Mouse (Mus musculus) MEL (cell line): Measurements from ENCODE around the gene Pomt1.

ENCODE experiments used
- GABPA ChIP-seq: IDR thresholded peaks from 2 replicates; pipeline ENCODE4 v1.6.1; 2012; ENCODE audit warnings: low read depth, mild to moderate bottlenecking, inconsistent platforms, low read length, improper control_type of control experiment, moderate library complexity
- POLR2A ChIP-seq, 2 experiments: IDR thresholded peaks; 2 replicates each; pipeline ENCODE4 v1.6.1; 2011 to 2012; ENCODE audit warnings: low read length in 2 of 2, mild to moderate bottlenecking in 2 of 2, control low read depth in 1 of 2, improper control_type of control experiment in 1 of 2, low read depth in 1 of 2, moderate library complexity in 1 of 2; ENCODE audit not compliant: control insufficient read depth in 1 of 2, insufficient read depth in 1 of 2, poor library complexity in 1 of 2

GRCm38 (mm10) chr2:32304145-32304832 lies 67.9 kb downstream of the Pomt1 start:
- TF ChIP-seq POLR2A (IDR thresholded peaks at IDR 0.05; ENCODE audit: control insufficient read depth in 1 of 2, insufficient read depth in 1 of 2, low read depth in 1 of 2, low read length in 2 of 2, poor library complexity in 1 of 2) (no peak), GABPA (no peak)
